ENCODE assay signal across 19 mouse cellular contexts in the genomic region with DNA sequence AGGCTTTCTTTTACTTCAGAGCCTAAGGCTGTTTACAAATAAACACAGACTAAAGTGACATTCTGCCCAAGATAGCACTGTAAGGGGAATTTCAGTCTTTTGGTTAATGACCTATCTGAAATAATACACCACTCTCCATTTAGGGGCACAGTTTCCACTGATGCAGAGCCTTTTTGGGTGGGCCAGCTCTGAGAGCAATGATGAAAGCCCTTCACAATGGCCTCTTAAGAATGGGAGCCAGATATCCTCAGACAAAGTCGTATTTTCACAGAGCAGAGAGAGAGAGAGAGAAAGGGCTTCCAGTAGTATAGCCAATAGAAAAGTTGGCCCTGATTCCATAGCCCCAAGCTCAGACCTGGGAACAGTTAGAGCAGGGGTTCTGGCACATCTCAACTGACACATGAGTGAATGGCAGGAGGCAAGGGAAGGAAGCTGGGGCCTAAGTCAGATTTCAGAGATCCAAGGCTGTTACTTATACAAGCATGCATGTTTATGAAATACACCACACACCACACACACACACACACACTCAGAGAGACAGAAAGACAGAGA.
A peak's percentile ranks its signal among the peaks of the same experiment; 100 is the strongest.
DNase-seq lines count a peak whose midpoint lies in the region; ATAC-seq lines count a peak whose summit lies in the region.
"Had no signal": no experiment of that assay in that cellular context is flagged by ENCODE, and none has a peak within 500 bp of the region (broad histone marks: within the 10 kb centered on the region; RNA-seq: fewer than 3 reads in every experiment).

No protein-coding gene starts in this region.

- WGBS in heart, embryonic 12.5 days, result 4% methylated on average over 1 of the region's 1 CpGs
- 37% methylated on average over 1 of the region's 1 CpGs for WGBS in midbrain, embryonic 11.5 days
- WGBS in midbrain, embryonic 16.5 days, result 15% methylated on average over 1 of the region's 1 CpGs

- peak; percentile 66 for ATAC-seq in heart, embryonic 12.5 days (ENCODE audit: insufficient number of reproducible peaks, low FRiP score)
- ATAC-seq in midbrain, embryonic 11.5 days (ENCODE audit: low FRiP score), result no peak
- ATAC-seq in midbrain, embryonic 16.5 days, result no peak
- ATAC-seq: inflammation-experienced regulatory T-cells, adult 6 months had no signal

- H3K27me3 ChIP-seq in heart, embryonic 12.5 days (replicated peaks), result no peaks in the 10 kb centered on the region
- no peaks in the 10 kb centered on the region for H3K27me3 ChIP-seq in midbrain, embryonic 11.5 days (ENCODE audit: control insufficient read depth, insufficient read depth, low read length)
- H3K27me3 ChIP-seq in midbrain, embryonic 16.5 days (ENCODE audit: control insufficient read depth, insufficient read depth, low read depth, low read length), result no peaks in the 10 kb centered on the region
- H3K27me3 ChIP-seq: liver, embryonic 15.5 days; midbrain, embryonic 12.5 days had no signal

- 0 out of 2 replicates have a peak overlapping the region, but pooled peaks have one; percentile 34 for H3K27ac ChIP-seq in heart, embryonic 12.5 days (ENCODE audit: poor library complexity, severe bottlenecking)
- no peak overlapping the region for H3K27ac ChIP-seq in midbrain, embryonic 11.5 days (ENCODE audit: low read depth, low read length)
- no peak overlapping the region for H3K27ac ChIP-seq in midbrain, embryonic 16.5 days (ENCODE audit: low read length)
- H3K27ac ChIP-seq: hindbrain, embryonic 10.5 days; liver, embryonic 15.5 days; macrophage; midbrain, embryonic 12.5 days; stomach, postnatal 0 days had no signal

- no peak overlapping the region for H3K4me2 ChIP-seq in heart, embryonic 12.5 days
- H3K4me2 ChIP-seq in midbrain, embryonic 11.5 days, result no peak overlapping the region
- no peak overlapping the region for H3K4me2 ChIP-seq in midbrain, embryonic 16.5 days (ENCODE audit: low read length)
- H3K4me2 ChIP-seq: liver, embryonic 15.5 days; midbrain, embryonic 12.5 days had no signal

- DNase-seq in heart, adult 9 months (ENCODE audit: low spot score in 2 of 2), result no peak
- DNase-seq in midbrain, embryonic 11.5 days (ENCODE audit: low spot score, missing footprints), result peak; percentile 21
- peak; percentile 8 for DNase-seq in hindlimb bud, embryonic 11.5 days (ENCODE audit: extremely low spot score, low read depth, low spot score)
- DNase-seq in urinary bladder, adult 18-20 months (ENCODE audit: low spot score in 2 of 2), result no peak
- DNase-seq in frontal cortex, postnatal 25 days (ENCODE audit: low spot score in 2 of 2), result no peak
- DNase-seq: adrenal gland, postnatal 36 days; cerebellum, adult 9-10 months; kidney, adult 8-10 months; right cerebral cortex, postnatal 14 days had no signal

- H3K4me3 ChIP-seq in heart, embryonic 12.5 days, result no peak overlapping the region
- no peak overlapping the region for H3K4me3 ChIP-seq in midbrain, embryonic 11.5 days (ENCODE audit: low read depth, low read length)
- H3K4me3 ChIP-seq in midbrain, embryonic 16.5 days (ENCODE audit: low read depth, low read length), result no peak overlapping the region
- H3K4me3 ChIP-seq: erythroblast, embryonic 14.5 days; hindbrain, embryonic 10.5 days; liver, embryonic 15.5 days; midbrain, embryonic 12.5 days had no signal

- no peaks in the 10 kb centered on the region for H3K9me3 ChIP-seq in heart, embryonic 12.5 days (replicated peaks)
- no peaks in the 10 kb centered on the region for H3K9me3 ChIP-seq in midbrain, embryonic 11.5 days (ENCODE audit: control insufficient read depth, low read length)
- H3K9me3 ChIP-seq in midbrain, embryonic 16.5 days (replicated peaks; ENCODE audit: control insufficient read depth, low read length, poor library complexity, severe bottlenecking), result no peaks in the 10 kb centered on the region
- H3K9me3 ChIP-seq: G1E; hindbrain, embryonic 10.5 days; liver, embryonic 15.5 days; midbrain, embryonic 12.5 days had no signal

- H3K36me3 ChIP-seq in heart, embryonic 12.5 days, result no peaks in the 10 kb centered on the region
- no peaks in the 10 kb centered on the region for H3K36me3 ChIP-seq in midbrain, embryonic 11.5 days (ENCODE audit: control insufficient read depth, insufficient read depth, low read length)
- H3K36me3 ChIP-seq in midbrain, embryonic 16.5 days (ENCODE audit: control insufficient read depth, insufficient read depth, low read length), result no peaks in the 10 kb centered on the region
- H3K36me3 ChIP-seq: G1E; hindbrain, embryonic 10.5 days; liver, embryonic 15.5 days; midbrain, embryonic 12.5 days had no signal

- H3K4me1 ChIP-seq in heart, embryonic 12.5 days (replicated peaks), result peaks cover 12% of the 10 kb centered on the region; the same call in 1 of the 2 replicates
- H3K4me1 ChIP-seq in midbrain, embryonic 11.5 days (ENCODE audit: control insufficient read depth, insufficient read depth, low read length), result no peaks in the 10 kb centered on the region
- H3K4me1 ChIP-seq in midbrain, embryonic 16.5 days (ENCODE audit: control insufficient read depth, insufficient read depth, low read length), result no peaks in the 10 kb centered on the region
- H3K4me1 ChIP-seq: hindbrain, embryonic 10.5 days; liver, embryonic 15.5 days had no signal

- no peak overlapping the region for H3K9ac ChIP-seq in heart, embryonic 12.5 days
- no peak overlapping the region for H3K9ac ChIP-seq in midbrain, embryonic 11.5 days (ENCODE audit: low read length)
- no peak overlapping the region for H3K9ac ChIP-seq in midbrain, embryonic 16.5 days (ENCODE audit: low read depth, low read length)
- H3K9ac ChIP-seq: liver, embryonic 15.5 days; midbrain, embryonic 12.5 days had no signal

Comparison
In these comparisons a context has a peak if more than half of its experiments do, and no peak if none do; other contexts are left out.
1. DNase-seq: peak in midbrain, embryonic 11.5 days (single experiment) and hindlimb bud, embryonic 11.5 days (single experiment); none in heart, adult 9 months (0 of 2), urinary bladder, adult 18-20 months (0 of 2) and frontal cortex, postnatal 25 days (0 of 2).